Mouse (Mus musculus): Measurements from ENCODE around the gene Csnk1d.

Csnk1d gene

DNA sequence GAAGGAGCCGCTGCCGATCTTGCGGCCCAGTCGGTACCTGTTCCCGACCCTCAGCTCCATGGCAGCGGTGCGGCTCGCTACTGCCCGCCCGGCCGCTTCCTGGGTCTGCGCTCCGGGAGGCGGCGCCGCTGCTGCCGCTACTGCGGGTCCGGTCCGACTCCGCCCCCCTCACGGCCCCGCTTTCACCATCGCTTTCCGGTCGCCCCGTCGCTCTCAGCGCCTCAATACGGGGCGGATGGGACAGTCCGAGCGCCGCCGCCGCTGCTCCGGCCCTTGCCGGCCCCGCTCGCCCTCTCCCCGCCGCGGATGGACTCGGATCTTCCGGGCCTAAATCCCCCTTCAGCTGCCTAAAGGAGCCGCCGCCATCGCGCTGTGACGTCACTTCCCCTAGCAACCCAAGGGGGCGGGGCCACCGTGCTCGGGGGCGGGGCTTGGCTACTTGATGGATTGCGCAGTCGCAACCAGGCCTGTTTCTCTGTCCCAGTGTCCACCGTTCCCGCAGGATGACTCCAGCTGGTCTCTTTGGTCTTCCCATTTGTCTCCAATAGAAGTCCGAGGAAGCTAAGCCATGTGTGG, at the start of gene Csnk1d:
Gene Csnk1d, minus strand, starts transcription at position 380 of the 576 bp plus-strand sequence.
- DNase-seq = peak; percentile 96 to 99

DNA sequence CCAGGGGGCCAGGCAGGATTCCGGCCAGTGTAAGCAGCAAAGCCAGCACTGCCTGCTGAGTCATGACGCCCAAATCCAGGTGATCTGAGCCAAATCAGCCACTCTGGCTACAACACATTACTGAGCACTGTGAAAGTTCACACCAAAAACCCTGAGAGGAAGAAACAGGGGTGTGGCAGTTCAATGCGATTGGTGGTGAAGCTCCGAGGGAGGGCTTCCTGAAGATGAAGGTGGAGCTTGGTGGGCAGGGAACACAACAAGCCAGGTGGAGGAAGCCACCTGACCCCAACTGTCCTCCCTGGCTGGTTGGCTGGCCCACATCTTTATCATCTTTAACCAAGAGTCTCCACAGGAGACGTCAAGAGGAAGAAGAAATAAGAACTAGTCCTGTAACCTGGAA, 48.2 kb upstream of the Csnk1d start, which contains the start of gene Cd7:
Gene Cd7, minus strand, starts transcription at position 117 of the 400 bp plus-strand sequence.
- no peak for DNase-seq

DNA sequence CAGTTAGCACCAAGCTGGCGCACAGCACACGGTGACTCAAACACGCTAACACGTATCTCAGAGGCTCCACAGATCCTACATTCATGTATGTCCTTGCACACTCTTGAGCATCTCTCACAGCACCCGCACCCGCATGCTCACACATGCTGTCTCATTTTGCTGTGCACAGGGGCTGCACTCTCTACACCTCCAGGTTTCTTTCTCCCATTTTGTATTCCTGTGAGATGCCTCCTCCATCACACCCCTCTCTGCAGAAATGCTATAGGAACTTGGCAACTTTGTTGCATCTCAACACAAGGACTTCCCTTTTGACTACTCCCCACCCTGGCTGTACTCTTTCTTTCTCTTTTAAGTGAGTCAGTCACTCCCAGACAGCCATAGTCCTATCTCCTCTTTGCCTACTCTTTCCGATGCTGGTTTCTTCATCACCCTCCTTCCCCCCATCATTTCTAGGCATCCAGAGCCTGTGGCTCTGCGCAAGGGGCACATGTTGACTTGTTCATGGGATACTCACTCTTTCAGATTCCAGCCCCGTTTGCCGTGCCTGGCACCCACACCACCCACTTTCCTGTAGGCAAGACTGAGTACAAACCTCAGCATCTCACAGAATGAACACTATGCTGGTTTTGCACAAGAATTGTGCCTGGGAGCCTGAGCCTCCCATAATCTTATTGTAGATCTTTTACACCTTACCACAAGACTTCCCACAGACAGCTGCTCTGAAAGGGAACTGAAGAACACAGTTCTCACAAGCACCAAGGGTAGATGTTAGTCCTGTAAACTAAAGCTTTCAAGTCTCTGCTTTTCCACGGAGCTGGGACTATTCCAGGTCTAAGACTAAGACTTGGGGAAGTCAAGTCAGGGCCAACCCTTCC, 47.5 kb upstream of the Csnk1d start:
- no peak for DNase-seq

DNA sequence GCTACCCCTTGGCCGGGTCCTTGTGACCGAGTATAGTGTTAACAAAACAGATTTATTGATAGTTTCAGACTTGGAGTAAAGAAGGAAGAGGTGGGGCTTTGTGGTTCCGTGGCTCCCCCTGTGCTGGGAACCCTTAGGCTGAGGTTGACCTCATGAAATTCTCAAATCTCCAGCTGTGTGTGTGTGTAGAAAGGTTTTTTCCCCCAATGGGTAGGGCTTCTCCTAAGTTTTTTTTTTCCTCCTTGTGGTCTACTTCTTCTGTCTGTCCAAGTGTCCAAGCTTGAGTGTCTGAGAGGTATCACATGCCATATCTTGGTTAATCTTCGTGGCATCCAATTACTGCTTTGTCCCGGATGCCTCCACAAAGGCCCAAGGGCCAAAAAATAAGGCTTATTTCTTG, 42.0 kb upstream of the Csnk1d start:
- DNase-seq = no peak

DNA sequence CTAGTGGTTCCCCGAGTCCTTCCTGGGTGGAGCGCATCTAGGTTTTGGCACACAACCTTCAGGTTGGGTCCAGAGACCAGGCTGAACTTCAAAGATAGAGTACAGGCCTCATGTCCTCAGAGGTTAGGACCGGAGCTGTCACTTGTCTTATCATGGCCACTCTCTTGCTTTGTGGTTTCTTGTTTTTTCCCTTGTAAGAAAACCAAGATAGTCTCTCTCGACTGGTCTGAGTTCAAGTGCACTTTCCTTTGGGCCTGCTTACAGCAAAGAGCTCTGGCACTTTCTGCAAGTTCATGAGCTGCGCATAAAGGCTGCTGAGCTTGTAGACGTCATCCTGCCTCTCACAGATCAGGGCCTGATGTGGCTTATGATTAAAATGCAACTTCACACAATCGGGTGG, 36.1 kb upstream of the Csnk1d start:
- no peak for DNase-seq

DNA sequence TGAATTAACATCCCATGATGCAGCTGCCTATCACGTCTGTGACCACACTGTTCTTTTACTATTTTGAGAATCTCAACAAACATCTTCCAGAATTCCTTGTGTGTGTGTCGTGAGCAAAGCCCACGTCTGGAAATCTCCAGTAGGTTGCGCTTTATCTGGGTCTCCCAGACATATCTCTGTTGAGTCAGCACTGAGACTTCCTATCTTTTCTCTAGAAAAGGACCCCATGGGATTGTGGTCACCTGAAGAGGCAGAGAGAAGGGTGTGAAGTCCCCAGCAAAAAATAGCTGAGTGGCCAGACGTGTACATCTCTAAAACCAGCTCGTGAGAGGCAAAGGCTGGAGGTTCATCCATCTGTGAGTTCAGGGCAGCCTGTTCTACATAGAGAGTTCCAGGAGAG, 33.0 kb upstream of the Csnk1d start:
- DNase-seq = no peak

DNA sequence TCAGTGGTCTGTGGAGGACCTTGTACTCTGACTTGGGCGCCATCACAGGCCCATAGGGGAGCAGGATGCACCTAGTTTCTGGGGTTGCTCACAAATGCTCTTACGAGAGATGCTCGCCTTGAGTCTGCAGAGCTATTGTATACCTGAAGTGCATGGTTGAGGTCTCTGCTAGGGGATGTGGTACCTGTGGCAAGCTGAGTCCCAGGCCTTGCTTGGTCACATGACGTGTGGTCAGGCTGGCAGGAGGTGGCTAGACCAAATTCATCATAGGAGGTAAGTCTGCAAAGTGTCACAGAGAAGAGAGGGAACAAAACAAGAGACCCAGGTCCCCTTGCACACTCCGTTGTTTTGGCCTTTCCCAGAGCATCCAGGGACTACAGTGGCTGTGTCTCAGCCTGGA, 28.4 kb upstream of the Csnk1d start:
- DNase-seq = no peak

DNA sequence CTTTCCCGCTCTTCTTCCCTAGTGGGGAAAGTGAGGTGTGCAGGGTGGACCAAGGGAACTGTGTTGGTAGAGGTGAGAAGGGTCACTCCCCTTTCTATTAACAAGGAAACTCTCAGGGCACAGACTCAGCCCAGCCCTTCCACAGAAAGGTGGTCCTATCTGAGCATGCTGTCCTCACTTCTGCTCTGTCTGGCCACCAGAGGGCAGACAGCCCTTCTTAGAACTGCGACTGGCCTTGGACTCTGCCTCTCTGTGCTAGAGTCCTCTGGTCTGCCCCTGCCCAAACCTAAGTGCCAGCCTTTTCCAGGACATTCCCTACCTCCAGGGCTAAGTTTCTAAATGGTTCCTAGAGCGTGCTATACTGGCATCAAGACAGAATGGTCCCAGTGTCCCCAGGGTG, 26.6 kb upstream of the Csnk1d start:
- peak; percentile 72 to 79 for DNase-seq

DNA sequence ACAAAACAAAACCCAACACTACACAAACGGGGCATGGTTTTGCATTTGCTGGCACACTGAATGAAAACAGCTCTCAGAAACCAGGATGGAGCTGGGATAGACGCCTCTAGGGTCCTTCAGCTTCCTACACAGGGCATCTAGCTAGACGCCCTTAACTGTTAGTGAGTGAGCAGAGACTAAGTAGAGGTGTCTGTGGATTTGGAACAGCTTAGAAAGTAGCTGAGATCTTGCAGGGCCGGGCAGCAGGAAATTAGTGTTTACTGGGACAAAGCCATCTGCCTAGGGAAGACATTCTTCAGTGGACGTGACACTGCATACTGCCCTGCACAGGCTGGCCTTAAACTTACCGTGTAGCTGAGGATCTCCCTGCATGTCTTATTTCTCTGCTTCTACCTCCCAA, 24.3 kb upstream of the Csnk1d start:
- DNase-seq = no peak

DNA sequence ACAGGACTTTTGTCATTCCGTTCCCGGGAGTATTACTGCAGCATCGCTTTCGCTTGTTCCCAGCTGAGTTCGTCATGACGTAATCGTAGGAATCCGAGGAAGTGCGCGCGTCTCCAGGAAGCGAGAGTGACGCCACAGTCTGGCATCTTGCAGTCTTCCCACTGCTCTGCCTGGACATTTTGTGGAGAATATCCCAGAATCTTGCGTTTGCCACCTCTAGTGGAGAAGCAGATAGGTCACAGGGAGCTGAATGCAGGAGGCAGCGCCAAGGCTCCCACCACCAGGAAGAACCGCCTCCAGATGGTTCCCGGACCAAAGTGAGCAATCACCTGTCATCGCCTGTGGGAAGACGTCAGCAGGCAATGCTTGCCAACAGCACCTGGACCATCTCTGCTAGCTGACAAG, 23.8 kb upstream of the Csnk1d start:
- peak in 1 of 2 experiments; percentile 11 for DNase-seq

DNA sequence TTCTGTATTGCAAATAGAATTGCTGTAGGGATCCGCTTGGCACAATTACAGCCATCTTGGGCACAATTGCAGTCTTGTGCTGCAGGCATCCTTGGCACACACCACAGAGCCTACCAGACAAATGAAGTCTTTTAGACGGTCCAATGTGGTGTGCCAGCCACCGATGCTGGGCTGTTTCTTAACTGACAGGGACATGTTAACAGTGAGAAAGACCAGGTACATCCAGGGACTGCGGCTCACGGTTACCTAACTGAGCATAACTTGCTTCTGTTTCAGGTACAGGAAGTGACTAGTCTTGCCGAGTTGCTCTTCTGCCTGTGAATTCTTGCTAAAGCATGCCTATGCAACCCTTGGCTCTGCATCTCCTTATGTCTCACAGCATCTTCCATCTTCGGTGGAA, 22.5 kb upstream of the Csnk1d start:
- no peak for DNase-seq

DNA sequence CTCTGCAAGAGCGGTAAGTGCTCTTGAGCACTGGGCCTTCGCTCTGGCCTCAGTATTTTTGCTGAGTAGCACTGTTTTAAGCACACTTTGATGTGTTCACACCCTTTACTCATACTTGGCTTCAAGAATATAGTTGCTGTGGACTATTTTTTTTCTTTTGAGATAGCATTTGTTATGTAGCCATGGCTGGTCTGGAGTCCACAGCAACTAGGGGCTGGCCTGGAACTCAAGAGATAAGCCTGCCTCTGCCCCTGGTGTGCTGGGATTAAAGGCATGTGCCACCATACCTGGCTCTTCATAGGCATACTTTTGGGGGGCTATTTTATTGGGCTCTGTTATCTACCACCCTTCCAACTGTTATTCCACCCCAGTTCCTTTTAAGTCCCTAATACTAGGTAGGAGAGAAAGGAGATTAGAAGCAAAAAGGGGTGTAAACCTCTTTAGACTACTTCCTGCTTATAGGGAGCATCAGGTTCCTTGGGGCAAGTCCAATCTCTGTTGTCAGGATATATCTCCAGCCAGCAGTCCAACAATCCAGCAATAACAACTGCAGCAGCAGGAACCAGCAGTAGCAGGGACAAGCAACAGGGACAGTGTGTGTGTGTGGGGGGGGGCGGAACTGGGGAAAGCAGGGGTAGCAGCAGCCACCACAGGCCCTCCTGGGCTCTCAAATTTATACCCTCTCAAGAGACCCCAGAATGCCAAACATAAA, 19.1 kb upstream of the Csnk1d start:
- no peak for DNase-seq

DNA sequence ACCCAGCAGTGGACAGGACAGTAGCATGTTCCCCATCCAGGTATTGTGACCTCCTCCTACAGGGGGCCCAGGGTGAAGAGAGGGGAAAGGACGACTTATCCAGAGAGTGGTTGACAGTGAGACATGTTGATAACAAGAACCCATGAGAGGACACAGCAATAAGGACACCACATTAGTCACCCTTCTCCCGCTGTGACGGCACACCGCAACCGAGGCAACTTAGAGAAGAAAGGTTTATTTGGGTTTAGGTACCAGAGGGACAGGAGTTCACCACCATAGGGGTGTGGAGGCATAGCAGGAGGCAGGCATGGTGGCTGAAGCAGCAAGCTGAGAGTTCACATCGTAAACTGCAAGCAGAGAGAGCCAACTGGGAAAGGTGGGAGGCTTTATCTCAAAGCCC, 15.1 kb upstream of the Csnk1d start:
- no peak for DNase-seq

DNA sequence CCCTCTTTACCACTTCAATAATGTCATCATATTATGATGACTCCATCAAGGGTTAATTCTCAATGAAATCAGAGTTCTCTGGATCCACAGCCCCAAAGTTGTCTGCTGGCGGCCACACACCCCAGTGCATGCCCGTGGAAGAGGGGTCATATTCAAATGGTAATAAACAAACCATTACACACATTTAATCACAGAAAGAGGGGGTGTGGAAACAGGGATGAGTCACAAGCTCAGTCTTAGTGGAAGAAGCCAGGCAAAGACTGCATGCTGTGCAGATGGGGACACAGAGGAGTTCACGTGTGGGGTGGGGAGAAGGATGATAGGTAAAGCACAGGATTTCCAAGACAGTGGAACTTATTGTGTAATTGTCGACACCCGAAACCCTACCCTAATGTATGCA, 13.2 kb upstream of the Csnk1d start:
- no peak for DNase-seq

DNA sequence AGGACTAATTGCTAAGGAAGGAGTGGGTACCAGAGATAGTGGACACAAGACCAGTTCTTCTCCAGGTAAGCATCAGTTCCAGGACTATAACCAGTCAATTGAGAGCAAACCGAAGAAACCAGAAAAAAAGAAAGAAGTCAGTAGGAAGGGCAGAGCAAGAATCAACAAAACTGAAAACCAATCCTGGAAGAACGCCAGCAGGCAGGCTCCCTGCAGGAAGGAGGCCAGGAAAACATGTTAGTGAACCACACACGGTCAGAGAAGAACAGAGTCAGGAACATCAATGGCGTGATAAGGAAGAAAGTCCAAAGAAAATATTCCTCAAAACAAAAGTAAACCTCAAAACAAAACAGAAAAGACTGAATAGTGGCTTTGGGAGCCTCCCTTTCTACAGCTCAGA, 10.8 kb upstream of the Csnk1d start:
- DNase-seq = peak in 1 of 2 experiments; percentile 36

DNA sequence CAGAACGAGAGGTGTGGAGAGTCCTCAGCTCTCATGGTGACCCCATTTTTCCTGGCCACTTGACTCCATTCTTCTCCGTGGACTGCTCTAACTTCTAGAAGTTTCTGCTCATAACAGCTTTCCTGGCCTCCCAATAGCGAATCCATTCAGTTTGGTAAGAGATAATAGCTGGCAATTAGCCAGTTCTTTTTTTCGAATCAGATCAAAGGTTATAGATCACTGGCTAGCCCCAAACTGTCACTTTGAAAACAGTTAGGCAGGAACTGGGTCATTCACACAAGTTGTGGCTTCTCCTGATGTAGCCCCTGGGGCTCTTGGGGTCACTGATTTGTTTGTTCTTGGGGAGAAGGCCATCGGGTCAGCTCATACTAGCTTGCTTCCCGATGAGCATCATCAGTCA, 3.6 kb upstream of the Csnk1d start:
- no peak for DNase-seq

DNA sequence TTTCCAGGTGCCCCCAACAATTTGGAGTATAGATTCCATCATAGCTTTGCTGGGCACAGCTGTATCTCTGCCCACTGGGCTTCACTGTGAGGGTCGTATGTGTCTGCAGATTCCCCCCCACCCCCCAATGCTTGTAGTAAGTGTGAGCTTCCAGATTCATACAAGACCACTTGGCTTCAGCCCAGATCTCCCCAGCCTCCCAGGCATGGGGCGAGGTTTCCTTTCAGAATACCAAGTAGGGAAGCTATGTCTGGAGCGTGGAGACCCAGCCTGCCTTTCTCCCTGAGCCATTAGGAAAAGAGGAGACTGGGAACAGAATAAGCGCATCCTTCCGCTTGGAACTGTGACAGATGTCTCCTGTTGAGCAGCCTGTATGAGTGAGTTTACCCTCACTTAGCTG, 2.5 kb upstream of the Csnk1d start:
- DNase-seq = no peak

DNA sequence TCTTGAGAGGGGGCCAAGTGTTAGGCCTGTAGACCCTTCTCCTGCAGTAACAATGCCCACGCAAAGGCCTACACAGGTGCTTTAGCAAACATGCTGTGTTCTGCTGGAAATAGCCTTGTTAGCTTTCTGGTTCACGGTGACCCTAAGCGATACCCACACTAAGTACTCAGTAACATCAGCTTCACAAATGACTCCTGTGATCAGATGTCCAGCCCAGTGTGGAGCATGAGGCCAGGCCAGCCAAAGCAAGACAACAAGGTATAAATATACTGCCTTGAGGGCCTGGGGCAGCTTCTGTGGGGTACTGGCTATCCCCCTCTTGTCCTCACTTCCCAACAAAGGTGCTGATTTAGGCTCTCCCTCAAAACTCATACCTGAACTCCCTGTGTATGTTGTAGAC, 1.9 kb upstream of the Csnk1d start:
- DNase-seq = no peak

DNA sequence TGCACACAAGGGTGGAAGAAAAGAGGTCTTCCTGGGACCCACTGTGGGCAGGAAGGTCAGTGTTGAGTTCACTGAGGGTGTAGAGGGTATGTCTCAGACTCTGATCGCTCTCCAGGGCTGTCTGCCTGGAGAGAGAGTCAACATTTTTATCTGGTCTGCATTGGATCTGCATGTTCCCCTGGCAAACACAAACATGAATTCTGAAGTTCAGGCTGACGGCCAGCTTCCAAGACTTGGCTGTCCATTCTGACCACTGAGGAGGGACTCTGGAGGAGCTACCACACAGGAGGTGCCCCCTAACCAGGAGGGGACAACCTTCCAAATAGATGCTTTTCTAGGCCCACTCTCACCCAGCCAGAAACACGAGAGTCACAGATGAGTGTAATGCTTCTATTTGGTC, 661 bp upstream of the Csnk1d start:
- DNase-seq = no peak

DNA sequence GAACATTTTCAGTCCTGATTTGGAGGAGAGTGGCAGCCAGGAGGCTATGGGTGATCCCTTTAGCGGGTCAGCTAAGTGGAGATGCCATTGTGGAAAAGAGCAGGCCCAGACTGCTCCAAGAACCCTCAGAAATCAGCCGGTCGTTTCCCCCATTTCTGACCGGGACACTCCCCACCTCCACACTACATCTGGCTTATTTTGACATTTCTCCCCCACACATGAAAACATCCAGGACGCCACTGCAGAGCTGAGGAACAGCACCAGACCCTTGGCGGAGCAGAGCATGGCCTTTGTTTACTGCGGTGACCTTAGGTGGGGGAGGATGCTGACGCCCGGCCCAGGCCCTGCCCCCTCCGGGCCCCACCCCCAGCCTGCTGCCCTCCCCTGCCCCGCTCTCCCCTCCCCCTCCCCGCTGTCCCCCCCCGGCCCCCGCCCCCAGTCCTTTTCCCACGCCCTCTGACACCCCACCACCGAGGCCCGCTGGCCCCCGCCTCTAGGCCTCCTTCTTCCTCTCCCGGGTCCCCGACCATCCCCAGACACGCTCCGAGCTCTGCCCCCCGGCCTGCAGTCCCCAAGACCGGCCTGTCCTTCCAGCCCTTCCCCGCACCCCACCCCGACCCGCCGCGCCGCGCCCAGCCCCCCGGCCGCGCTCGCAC, 876 bp downstream of the Csnk1d start:
- DNase-seq = peak; percentile 43 to 51

DNA sequence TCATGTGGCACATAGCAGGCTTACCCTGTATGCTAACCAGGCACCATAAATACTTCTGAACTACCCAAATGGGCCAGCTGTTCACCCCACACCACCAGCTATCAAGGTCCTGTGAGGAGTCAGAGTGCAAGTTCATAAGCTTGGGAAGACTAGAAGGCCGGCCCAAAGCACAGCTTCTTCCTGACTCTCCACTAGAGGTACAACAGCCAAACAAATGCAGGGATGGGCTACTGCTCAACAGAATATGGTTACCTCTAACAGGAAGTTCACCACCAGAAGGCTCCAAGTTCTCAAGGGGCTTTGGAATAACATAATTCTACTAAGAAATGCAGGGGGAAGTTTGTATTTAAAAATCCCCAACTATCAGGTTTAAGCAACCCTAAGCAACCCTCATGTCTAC, 1.6 kb downstream of the Csnk1d start:
- DNase-seq = no peak

DNA sequence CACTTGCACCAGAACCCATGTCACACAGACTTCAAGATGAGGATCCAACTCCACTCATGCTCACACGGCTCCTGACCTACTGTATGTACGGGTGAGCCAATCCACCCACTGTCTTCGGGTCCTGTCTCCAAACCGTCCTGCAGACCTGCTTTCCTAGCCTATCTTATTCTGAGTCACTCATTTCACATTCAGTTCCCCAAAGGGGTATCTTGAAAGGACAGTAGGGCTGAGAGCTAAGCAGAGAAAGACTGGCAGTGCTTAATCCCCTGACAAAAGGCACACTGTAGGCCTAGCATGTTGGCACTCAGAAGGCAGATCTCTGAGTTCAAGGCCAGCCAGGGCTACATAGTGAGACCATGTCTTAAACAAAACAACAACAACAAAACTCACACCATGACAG, 2.7 kb downstream of the Csnk1d start:
- DNase-seq = no peak

DNA sequence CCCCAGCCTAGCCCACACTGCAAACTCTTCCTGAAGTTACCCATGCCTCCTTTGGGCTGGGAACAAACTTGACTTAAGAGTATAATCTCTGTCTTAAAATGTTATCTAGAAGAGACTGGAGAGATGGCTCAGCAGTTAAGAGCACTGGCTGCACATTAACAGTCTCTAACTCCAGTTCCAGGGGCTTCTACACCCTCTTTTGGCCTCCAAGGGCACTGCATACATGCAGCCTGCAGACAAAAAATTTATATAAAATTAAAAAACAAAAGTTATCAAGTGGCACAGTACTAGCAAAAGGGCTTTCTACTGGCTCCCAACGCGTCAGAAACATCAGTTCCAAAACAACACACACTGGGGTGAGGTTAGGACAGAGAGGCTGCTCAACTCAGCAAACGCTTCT, 3.5 kb downstream of the Csnk1d start:
- DNase-seq = peak in 1 of 2 experiments; percentile 28
